Mouse (Mus musculus): ENCODE results near the gene Mettl14.

- no peak for TF ChIP-seq CTCF (IDR thresholded peaks at IDR 0.05; ENCODE audit: borderline replicate concordance, control insufficient read depth, extremely low read depth, insufficient read depth, low read length, poor library complexity)
- TF ChIP-seq POLR2A (IDR thresholded peaks at IDR 0.05; ENCODE audit: control insufficient read depth, extremely low read depth, insufficient read depth, low read length, poor library complexity) = no peak
Measured at GRCm38 (mm10) chr3:123337853-123338252, 48.1 kb downstream of the Mettl14 start.
